Mouse (Mus musculus) heart, postnatal 0 days (tissue): Measurements from ENCODE around the gene Rai14. TPM values are rescaled to one million over a fixed set of nuclear protein-coding genes. Genes with fewer than 3 reads are reported as not detected.

ENCODE experiments used
- ATAC-seq: fragments of 200-750 bp; cut with Nextera tagmentation; 2 replicates; pipeline ENCODE4 v1.8.0; 2017; ENCODE audit warnings: low read depth, moderate number of reproducible peaks, moderate library complexity; ENCODE audit not compliant: insufficient read depth
- DNase-seq: peaks from one replicate; pipeline ENCODE4 v3.0.0-alpha.2; 2016; ENCODE audit warnings: low spot score
- H3K27ac ChIP-seq: fragments of 300-500 bp; sonication (generic); 2 replicates; pipeline ENCODE4 v1.5.1; 2014; ENCODE audit warnings: low read depth, mild to moderate bottlenecking
- H3K27me3 ChIP-seq: fragments of 300-500 bp; sonication (generic); 2 replicates; pipeline ENCODE4 v1.6.1; 2014; ENCODE audit warnings: low read length, mixed read lengths; ENCODE audit not compliant: control insufficient read depth, insufficient read depth
- H3K36me3 ChIP-seq: fragments of 300-500 bp; sonication (generic); replicated peaks from 2 replicates; pipeline ENCODE4 v1.6.1; 2014; ENCODE audit warnings: low read length, mixed read lengths; ENCODE audit not compliant: control insufficient read depth, insufficient read depth
- H3K4me1 ChIP-seq: fragments of 300-500 bp; sonication (generic); 2 replicates; pipeline ENCODE4 v1.6.1; 2014; ENCODE audit warnings: antibody characterized with exemption; ENCODE audit not compliant: control insufficient read depth, insufficient read depth
- H3K4me2 ChIP-seq: fragments of 300-500 bp; sonication (generic); 2 replicates; pipeline ENCODE4 v1.6.1; 2014; ENCODE audit warnings: low read depth, mild to moderate bottlenecking, low read length, moderate library complexity
- H3K4me3 ChIP-seq: fragments of 300-500 bp; sonication (generic); 2 replicates; pipeline ENCODE4 v1.5.1; 2014; ENCODE audit warnings: low read depth, low read length
- H3K9ac ChIP-seq: fragments of 300-500 bp; sonication (generic); replicated peaks from 2 replicates; pipeline ENCODE4 v1.6.1; 2014; ENCODE audit warnings: low read depth, low read length, mixed read lengths
- H3K9me3 ChIP-seq: fragments of 300-500 bp; sonication (generic); replicated peaks from 2 replicates; pipeline ENCODE4 v1.6.1; 2016; ENCODE audit warnings: low read length; ENCODE audit not compliant: control insufficient read depth
- CTCF ChIP-seq: IDR thresholded peaks from 2 replicates; pipeline ENCODE4 v1.5.1; 2016; ENCODE audit warnings: antibody characterized with exemption, control low read depth, low read depth
- EP300 ChIP-seq: IDR thresholded peaks from 2 replicates; pipeline ENCODE4 v1.6.1; 2016; ENCODE audit warnings: antibody characterized with exemption, low read depth
- WGBS: fragments of 180-500 bp; shearing (Covaris S2); extraction: QIAGEN DNeasy Blood & Tissue Kit; methylation state at CpG from one replicate; pipeline ENCODE4 v1.1.7; 2014; 5-methylcytosine and 5-hydroxymethylcytosine counted together
- polyA plus RNA-seq: library from polyadenylated mRNA; unstranded; fragments of >200 nt; fragmentation: Nextera tagmentation; extraction: Ambion mirVana; gene quantifications from 2 replicates; pipeline ENCODE4 v1.2.1, GENCODE M21; 2015
- total RNA-seq: library from RNA; depleted of rRNA; stranded (reverse); fragments of >200 nt; gene quantifications from 2 replicates; pipeline ENCODE4 v1.2.3, GENCODE M21; 2014; ENCODE audit warnings: low replicate concordance

Rai14 gene
- total and polyA plus RNA-seq, 2 experiments from 2014 or later, result 4.1 to 8.9 TPM

DNA sequence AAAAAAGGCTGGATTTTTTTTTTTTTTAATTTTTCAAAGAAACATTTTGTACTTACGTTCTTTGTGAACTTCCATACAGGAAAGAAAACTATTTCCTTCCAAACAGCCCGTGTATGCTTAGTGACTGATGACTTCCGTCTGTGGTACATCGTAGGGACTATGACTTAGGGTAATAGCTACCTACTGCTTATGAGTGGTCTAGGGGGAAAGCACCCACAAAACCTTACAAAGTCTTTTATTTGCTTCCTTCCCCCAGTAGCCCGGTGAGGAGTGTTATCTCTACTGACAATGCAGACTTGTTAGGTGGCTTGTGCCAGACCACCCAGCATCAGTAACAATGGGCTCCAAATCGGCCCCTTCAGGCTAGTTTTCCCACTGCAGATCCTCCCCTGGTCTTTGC, 28.0 kb upstream of the Rai14 start:
- no peak for ATAC-seq
- Histone ChIP-seq H3K4me3 (no peak overlapping the region), H3K9ac (no peak overlapping the region), H3K9me3 (no peaks in the 10 kb centered on the region), H3K36me3 (no peaks in the 10 kb centered on the region), H3K4me1 (peaks cover 12% of the 10 kb centered on the region; the same call in 1 of the 2 replicates), H3K27me3 (no peaks in the 10 kb centered on the region), H3K4me2 (no peak overlapping the region), H3K27ac (no peak overlapping the region)
- 57% methylated on average over 6 of the region's 6 CpGs for WGBS
- no peak for DNase-seq
- TF ChIP-seq EP300, result no peak
- TF ChIP-seq CTCF, result no peak

DNA sequence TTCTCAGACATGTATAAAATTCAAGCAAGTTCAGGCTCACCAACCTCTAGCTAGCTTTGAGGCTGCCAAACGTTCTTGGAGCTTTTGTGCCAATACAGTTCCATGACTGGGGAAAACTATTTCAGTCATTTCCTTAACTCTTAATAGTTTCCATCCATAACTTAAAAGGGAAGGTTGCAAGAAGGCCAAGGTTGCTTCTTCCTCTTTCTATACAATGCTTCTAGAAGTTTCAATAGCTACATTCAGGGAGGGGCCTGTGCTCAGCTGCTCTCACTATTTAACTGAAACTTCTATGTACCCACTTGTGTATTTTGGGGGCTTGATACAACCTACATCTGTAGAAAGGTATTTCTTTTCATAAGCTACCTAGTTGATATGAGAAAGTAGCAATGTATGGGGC, 24.9 kb upstream of the Rai14 start:
- Histone ChIP-seq H3K9me3 (no peaks in the 10 kb centered on the region), H3K27me3 (no peaks in the 10 kb centered on the region), H3K27ac (0 out of 2 replicates have a peak overlapping the region, but pooled peaks have one; percentile 9), H3K4me2 (no peak overlapping the region), H3K9ac (no peak overlapping the region), H3K4me1 (peaks cover 12% of the 10 kb centered on the region; the same call in 1 of the 2 replicates), H3K4me3 (no peak overlapping the region), H3K36me3 (no peaks in the 10 kb centered on the region)
- WGBS, result 51% methylated on average over 1 of the region's 1 CpGs
- no peak for ATAC-seq
- DNase-seq, result no peak
- TF ChIP-seq CTCF (no peak), EP300 (no peak)

DNA sequence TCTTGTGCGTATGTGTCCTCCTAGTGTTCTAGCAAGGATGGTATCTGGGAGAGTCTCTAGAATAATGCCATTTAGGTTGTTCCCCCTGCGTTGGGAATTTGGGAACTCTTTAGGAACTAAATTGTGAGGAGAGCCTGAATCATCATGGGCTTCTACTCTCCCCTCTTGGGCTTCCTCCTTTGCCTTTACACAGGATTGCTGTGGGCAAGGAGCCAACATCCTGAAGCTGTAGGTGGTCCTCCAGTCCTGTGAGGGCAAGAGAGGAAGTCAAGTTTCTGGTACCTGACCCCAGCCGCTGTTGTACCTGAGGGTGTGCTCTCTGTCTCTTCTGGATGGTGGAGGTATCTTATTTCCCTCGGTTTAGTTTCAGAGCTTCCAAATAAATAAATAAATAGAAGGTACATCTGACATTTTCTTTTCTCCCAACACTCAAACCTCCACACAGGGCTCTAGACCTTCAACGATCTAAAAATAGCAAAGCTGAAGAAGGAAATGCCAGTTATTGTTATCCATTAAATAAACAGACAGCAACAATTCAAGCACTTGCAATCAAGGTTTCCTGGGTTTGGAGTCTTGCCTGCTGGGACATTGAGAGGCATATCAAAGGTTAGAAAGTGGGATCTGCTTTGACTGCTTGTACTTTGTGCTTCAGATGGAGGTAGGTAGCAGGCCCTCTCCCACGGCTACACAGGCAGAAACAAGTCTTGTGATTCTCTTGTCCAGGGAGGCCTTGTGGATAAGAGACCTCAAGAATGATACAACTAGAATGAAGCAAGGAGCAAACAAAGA, 24.1 kb upstream of the Rai14 start:
- Histone ChIP-seq H3K9ac (no peak overlapping the region), H3K4me2 (no peak overlapping the region), H3K36me3 (no peaks in the 10 kb centered on the region), H3K4me3 (no peak overlapping the region), H3K4me1 (peaks cover 12% of the 10 kb centered on the region; the same call in 1 of the 2 replicates), H3K9me3 (no peaks in the 10 kb centered on the region), H3K27ac (0 out of 2 replicates have a peak overlapping the region, but pooled peaks have one; percentile 9), H3K27me3 (no peaks in the 10 kb centered on the region)
- no peak for TF ChIP-seq CTCF
- DNase-seq (no peak), ATAC-seq (no peak)
- 48% methylated on average over 6 of the region's 6 CpGs for WGBS

DNA sequence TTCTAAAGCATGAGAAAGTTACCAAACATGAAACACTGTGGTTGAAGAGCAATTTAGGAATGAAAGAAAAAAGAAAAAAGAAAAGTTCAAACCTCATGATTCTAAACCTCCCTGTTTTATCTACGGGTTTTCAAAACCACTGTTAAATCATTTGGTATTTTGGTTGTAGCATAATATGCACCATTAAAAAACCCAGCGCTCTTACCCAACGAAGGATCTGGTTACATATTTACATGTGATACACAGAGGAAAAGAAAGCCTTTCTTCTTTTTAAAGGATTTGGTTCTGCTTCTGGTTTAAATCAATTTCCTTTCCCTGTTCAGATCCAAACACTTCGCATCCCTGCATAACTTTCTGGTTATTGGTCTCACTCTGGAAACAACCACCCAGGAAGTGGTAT, 21.5 kb upstream of the Rai14 start:
- ATAC-seq, result no peak
- Histone ChIP-seq H3K9ac (no peak overlapping the region), H3K4me1 (peaks cover 12% of the 10 kb centered on the region; the same call in 1 of the 2 replicates), H3K36me3 (no peaks in the 10 kb centered on the region), H3K4me3 (no peak overlapping the region), H3K27ac (no peak overlapping the region), H3K4me2 (no peak overlapping the region), H3K27me3 (no peaks in the 10 kb centered on the region), H3K9me3 (no peaks in the 10 kb centered on the region)
- no peak for DNase-seq
- 89% methylated on average over 4 of the region's 4 CpGs for WGBS
- TF ChIP-seq CTCF, result no peak

DNA sequence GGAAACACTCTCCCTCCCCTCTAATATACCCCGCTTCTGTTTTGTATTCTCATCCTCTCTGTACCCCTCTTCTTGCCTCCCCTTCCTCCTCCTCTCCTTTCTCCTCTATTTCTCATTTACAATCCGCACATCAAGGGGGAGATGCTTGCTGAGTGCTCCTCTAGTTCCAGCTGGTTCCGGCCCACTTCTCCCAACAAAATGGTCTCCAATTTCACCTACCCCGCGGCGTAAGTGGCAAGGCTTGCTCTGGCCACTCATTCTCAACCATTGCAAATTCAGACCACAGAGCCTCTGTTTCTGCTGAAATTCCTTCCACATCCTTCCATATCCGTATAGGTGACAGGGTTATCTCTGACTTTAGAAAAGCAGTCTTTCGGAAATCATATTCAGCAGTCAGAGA, 20.8 kb upstream of the Rai14 start:
- no peak for ATAC-seq
- H3K9me3 ChIP-seq, result no peaks in the 10 kb centered on the region
- no peaks in the 10 kb centered on the region for H3K36me3 ChIP-seq
- TF ChIP-seq CTCF (no peak), EP300 (no peak)
- no peaks in the 10 kb centered on the region for H3K27me3 ChIP-seq
- no peak for DNase-seq
- no peak overlapping the region for H3K4me3 ChIP-seq
- no peak overlapping the region for H3K9ac ChIP-seq
- H3K4me2 ChIP-seq, result no peak overlapping the region
- 55% methylated on average over 8 of the region's 8 CpGs for WGBS
- no peak overlapping the region for H3K27ac ChIP-seq
- H3K4me1 ChIP-seq, result peaks cover 12% of the 10 kb centered on the region; the same call in 1 of the 2 replicates

DNA sequence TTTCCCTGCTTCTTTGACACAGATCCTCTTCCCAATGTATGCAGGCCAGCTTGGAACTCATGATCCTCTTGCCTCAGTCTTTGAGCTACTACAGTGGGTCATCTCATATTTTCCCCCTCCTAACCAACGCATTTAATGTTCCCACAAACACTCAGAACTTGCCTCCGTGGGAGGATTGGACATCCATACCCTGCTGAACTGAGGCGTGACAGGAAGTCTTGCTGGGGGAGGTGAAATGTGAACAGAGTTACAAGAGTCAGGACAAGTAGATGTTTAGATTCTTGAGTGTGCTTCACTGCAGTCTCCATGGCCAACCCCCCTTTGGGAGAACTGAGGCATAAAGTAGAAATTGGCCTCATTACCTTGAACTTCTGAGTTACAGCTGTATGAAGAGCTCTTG, 17.0 kb upstream of the Rai14 start:
- Histone ChIP-seq H3K27me3 (no peaks in the 10 kb centered on the region), H3K4me2 (no peak overlapping the region), H3K27ac (no peak overlapping the region), H3K36me3 (no peaks in the 10 kb centered on the region), H3K9ac (no peak overlapping the region), H3K9me3 (no peaks in the 10 kb centered on the region), H3K4me3 (no peak overlapping the region), H3K4me1 (no peaks in the 10 kb centered on the region)
- no peak for TF ChIP-seq EP300
- DNase-seq (no peak), ATAC-seq (no peak)
- 66% methylated on average over 3 of the region's 3 CpGs for WGBS
